Mouse (Mus musculus): Measurements from ENCODE around the gene Nol10.
A peak's percentile ranks its signal among the peaks of the same experiment; 100 is the strongest.

Gene Nol10

GRCm38 (mm10) chr12:17348048-17349036 lies at the start of gene Nol10:
Gene Nol10, plus strand, starts transcription at chr12:17348458.
- peak; percentile 85 for DNase-seq (ENCODE audit: low spot score)

- no peak for DNase-seq (ENCODE audit: low spot score)
Measured at GRCm38 (mm10) chr12:17299902-17300301, 48.4 kb upstream of the Nol10 start.

DNA sequence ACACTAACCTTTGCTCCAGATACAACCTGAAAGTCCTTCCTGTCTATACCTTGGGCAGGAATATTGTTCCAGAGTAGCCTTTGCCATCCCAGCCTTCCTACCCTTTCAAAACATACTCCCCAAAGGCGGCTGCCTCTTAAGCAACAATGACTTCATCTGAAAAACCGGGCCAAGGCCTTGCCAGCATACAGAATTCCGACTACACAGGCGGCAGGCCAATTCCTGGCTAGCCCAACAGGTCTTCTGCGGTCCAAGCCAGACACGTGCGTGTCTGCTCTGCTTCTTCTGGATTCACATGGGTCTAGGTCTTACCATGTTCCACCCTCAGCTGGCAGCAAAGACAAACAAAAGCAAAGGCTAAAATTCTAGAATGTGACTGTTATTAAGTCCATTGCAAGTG lies 42.8 kb upstream of the Nol10 start:
- peak; percentile 39 for DNase-seq (ENCODE audit: low spot score)

DNA sequence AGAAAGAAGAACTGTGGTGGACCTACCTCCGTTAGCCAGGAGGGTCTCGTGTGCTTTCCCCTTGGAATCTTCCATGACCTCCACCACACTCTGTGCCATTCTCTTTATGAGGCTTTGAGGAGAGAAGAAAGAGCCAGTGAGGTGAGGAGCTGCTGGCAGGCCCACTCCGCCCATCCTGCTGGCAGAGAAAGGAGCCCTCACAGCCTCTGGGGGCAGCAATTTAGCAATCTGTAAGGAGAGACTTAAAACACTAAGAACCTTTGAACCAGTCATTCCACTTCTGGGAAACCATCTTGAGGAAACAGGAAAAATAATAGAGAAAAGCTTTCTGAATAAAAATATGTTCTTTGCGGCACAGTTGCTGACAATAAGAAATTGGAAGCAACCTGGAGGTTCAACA lies 40.0 kb upstream of the Nol10 start:
- no peak for DNase-seq (ENCODE audit: low spot score)

- no peak for DNase-seq (ENCODE audit: low spot score)
Measured at GRCm38 (mm10) chr12:17310852-17311839, 37.1 kb upstream of the Nol10 start.

DNA sequence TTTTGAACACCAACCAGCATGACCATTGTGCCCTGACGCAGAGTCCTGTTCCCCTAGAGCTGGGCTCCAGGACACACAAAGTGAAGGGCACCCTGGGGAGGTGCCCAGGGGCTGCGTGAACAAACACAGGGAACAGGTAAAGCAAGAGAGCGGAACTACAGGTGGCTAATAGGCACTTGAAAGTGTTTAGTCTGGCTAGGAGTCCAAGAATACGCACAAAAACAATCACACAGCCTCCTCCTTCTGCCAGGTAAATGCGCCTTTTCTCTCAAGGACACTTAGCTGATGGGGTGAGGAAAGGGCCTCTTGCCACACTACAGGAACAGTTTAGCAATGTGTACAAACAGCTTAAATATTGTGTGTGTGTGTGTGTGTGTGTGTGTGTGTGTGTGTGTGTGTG lies 32.2 kb upstream of the Nol10 start:
- no peak for DNase-seq (ENCODE audit: low spot score)

DNA sequence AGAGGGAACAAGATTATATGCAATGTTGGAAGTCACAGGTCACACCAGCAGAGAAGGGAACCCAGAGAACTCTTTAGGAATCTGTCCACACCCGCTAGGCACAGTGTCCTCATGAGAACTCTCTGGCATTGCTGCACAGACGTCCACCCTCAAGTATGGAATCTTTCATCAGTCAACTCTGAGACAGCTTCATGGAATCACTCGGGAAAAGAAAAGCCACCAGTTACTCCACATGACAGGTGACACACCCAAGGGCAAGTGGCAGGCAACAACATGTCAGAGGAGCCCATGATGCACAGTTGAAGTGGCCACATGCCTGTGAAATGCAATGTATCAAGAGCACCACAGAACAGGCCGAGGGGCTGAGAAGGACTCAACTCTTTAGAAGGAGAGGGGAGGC lies 30.3 kb upstream of the Nol10 start:
- DNase-seq (ENCODE audit: low spot score) = no peak

DNA sequence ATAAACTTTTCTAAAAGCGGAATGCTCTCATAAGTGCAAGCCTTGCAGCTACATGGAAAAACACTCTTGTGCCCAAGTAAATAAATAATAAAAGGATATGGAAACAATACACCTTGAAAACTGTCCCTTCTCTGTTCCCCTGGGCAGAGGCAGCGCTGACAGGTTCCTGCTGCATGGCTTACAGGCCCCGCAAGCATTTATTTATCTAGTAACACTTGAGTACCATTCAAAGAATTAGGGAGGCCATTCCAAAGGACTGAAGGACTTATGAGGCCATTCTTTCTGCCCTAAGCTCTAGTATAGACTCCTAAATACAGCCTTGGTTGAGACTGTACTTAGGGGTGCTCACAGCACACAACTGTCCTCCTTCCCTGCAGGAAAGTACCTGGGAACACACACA lies 29.8 kb upstream of the Nol10 start:
- DNase-seq (ENCODE audit: low spot score) = no peak

DNA sequence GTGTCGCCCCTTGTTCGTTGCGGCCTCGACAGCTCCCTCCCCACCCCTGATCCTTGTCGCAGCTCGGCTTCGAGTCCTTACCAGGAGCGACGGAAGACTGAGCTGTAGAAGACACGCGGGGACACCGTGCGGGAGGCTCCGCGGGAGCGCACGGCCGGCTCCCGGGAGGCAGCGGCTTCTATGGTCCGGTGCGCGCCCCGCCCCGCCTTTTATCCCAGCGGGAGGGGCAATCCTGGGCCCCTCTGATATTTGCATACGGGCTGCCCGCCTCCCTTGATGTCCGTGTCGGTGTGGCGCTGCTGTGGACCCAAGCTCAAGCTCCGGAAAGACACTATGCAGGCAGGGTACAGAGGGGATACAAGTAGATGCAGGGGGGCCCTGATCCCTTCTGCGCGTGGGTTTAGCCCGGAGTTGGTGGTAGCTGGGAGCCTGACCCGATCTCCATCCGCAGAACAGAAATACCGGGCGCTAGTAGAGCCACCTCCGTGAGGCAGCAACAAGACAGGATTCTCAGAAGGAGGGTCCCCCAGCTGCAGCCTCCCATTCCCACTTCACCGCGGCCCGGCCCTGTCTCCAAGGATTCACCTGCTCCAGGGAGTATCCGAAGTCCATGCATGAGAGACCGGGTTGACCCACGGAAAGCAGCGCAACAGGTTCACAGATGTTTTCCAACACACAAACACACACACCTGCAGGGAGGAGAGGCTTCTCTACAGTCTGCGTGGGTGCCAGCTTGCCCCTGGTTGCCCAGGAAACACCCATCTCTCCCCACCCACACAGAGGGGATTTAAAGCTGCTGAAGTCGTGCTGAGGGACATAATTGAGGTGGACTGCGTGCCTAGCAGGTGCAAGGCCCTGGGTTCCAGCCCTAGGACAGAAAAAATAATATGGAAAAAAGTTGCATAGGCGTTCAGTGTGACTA lies 23.4 kb upstream of the Nol10 start:
- peak; percentile 38 for DNase-seq (ENCODE audit: low spot score)

DNA sequence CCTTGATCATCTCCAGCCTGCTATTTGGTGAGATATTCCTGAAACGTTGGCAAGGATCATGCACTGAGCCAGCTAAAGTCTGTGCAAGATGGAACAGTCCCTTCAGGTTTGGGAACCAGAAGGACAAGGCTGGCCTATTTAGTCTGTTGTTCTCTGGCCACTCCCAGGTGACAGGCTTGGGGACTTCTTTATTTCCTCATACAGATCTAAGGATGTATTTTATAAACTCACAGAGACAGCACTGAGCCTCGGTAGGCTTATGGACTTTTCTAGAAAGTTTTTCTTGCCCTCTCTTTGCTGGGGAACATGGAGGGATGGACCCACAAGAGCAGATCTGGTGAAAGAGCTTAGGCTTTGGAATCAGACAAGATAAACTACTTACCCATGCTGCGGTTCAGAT lies 19.0 kb upstream of the Nol10 start, which contains the start of gene Atp6v1c2:
Atp6v1c2 (minus strand) TSS at position 101 of the 400 bp plus-strand sequence.
- no peak for DNase-seq (ENCODE audit: low spot score)

GRCm38 (mm10) chr12:17333459-17333858 lies 14.8 kb upstream of the Nol10 start:
- no peak for DNase-seq (ENCODE audit: low spot score)

GRCm38 (mm10) chr12:17338338-17338737 lies 9.9 kb upstream of the Nol10 start:
- DNase-seq (ENCODE audit: low spot score) = no peak

GRCm38 (mm10) chr12:17339114-17339905 lies 8.9 kb upstream of the Nol10 start:
- no peak for DNase-seq (ENCODE audit: low spot score)

DNA sequence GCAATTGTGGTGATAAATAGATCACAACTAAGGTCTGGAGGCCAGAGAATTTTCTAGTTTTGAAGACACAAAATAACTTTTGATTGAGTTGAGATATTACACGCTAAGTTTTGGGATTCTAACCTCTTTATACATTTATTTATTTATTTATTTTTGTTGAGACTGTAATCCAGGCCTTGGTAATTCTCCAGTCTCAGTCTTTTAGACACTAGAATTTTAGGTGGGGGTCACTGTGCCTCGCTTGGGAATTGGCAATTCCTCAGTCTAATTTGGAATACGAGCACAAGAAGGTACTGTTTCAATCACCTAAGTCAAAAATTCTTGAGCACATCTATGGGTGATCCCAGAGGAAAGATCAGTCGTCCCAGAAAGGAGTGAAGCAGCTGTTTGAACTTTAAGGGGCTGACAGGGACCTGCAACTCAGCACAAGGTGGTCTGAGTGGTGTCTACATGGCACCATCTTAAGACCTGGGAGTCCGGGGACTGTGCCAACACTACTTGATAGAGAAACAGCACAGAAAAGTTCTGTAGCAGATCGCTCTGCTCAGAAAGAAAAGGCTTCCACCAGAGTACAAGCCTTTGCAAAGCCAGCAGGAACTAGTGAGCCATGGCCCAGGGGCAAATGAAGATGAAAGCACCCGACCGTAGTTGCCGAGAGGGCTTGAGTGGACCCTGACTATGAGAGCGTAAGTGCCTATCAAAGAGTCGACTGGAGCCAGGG lies 771 bp upstream of the Nol10 start:
- peak; percentile 5 for DNase-seq (ENCODE audit: low spot score)

DNA sequence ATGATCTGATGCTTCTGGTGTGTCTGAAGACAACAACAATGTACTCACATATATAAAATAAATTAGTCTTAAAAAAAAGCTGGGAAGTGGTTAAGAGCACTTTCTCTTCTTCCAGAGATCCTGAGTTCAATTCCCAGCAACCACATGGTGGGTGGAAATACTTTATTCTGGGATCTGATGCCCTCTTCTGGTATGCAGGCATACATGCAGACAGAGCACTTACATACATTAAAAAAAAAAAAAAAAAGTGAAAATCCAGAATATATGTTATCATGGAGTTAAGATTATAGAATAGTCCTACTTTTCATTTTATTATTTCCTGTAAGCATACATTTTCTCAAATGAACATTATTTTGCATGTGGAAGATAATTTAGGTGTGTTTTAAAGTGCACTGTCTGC lies 1.8 kb downstream of the Nol10 start:
- no peak for DNase-seq (ENCODE audit: low spot score)

- no peak for DNase-seq (ENCODE audit: low spot score)
Measured at GRCm38 (mm10) chr12:17356853-17357252, 8.6 kb downstream of the Nol10 start.

DNA sequence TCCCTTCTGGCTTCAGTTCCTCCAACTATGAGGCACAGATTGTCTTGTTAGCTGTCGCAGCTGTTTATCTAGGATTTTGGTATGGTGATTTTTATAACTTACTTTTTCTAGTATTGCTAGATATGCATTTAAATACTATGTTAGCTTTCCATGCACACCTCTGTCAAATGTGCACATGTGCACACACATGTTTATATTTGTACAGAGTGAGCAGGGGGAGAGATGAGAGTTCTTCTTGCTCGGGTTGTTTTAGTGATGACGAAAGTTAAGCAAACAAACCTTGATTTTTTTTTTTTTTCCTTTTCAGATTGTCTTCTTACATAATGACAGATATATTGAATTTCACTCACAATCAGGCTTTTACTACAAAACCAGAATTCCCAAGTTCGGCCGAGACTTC lies 9.5 kb downstream of the Nol10 start:
- DNase-seq (ENCODE audit: low spot score) = no peak

DNA sequence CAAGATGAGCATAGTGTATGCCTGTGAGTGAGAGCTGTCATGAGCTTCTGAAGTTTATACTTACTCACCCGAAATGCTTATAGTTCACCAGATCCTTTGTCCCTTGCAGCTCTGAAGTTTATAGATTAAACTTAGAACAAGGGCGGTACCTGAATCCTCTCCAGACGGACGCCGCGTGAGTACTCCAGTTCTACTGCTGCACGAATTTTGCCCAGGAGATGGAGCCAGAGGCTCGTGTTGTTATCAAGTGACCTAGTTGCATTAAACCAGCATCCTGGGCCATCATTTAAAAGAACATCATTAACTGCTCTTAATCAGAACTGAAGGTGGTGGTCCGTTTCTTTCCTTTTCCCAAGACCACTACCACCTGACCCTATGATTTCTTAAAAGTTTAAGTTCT lies 10.7 kb downstream of the Nol10 start:
- DNase-seq (ENCODE audit: low spot score) = no peak

- DNase-seq (ENCODE audit: low spot score) = no peak
Measured at GRCm38 (mm10) chr12:17360104-17360503, 11.8 kb downstream of the Nol10 start.

DNA sequence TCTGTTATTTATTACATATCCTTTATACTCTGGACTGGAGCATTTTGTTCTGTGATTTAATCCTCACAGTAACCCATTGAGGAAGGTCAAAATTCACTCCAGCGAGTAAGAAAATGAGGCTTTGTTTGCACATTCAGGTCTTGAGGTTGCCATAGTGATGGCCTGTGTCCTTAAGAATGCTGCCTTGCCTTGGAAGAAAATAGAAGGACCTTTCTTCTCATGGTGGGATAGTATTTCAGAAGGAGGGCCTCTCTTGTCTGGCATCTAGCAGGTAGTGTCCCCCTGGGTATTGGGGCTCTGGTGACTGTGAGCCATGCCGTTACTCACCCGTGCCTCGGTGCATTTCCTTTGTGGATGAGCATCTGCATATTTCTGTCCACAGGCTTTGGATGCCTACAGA lies 12.4 kb downstream of the Nol10 start:
- no peak for DNase-seq (ENCODE audit: low spot score)

Data from ovary, postnatal 36 days (tissue).